Mouse (Mus musculus) heart, postnatal 0 days (tissue): Measurements from ENCODE around the gene Oxsr1. TPM values are rescaled to one million over a fixed set of nuclear protein-coding genes. Genes with fewer than 3 reads are reported as not detected.
A peak's percentile ranks its signal among the peaks of the same experiment; 100 is the strongest.

Source experiments
- ATAC-seq: fragments of 200-750 bp; cut with Nextera tagmentation; 2 replicates; pipeline ENCODE4 v1.8.0; 2017; ENCODE audit warnings: low read depth, moderate number of reproducible peaks, moderate library complexity; ENCODE audit not compliant: insufficient read depth
- DNase-seq: peaks from one replicate; pipeline ENCODE4 v3.0.0-alpha.2; 2016; ENCODE audit warnings: low spot score
- H3K27ac ChIP-seq: fragments of 300-500 bp; sonication (generic); 2 replicates; pipeline ENCODE4 v1.5.1; 2014; ENCODE audit warnings: low read depth, mild to moderate bottlenecking
- H3K27me3 ChIP-seq: fragments of 300-500 bp; sonication (generic); 2 replicates; pipeline ENCODE4 v1.6.1; 2014; ENCODE audit warnings: low read length, mixed read lengths; ENCODE audit not compliant: control insufficient read depth, insufficient read depth
- H3K36me3 ChIP-seq: fragments of 300-500 bp; sonication (generic); replicated peaks from 2 replicates; pipeline ENCODE4 v1.6.1; 2014; ENCODE audit warnings: low read length, mixed read lengths; ENCODE audit not compliant: control insufficient read depth, insufficient read depth
- H3K4me1 ChIP-seq: fragments of 300-500 bp; sonication (generic); 2 replicates; pipeline ENCODE4 v1.6.1; 2014; ENCODE audit warnings: antibody characterized with exemption; ENCODE audit not compliant: control insufficient read depth, insufficient read depth
- H3K4me2 ChIP-seq: fragments of 300-500 bp; sonication (generic); 2 replicates; pipeline ENCODE4 v1.6.1; 2014; ENCODE audit warnings: low read depth, mild to moderate bottlenecking, low read length, moderate library complexity
- H3K4me3 ChIP-seq: fragments of 300-500 bp; sonication (generic); 2 replicates; pipeline ENCODE4 v1.5.1; 2014; ENCODE audit warnings: low read depth, low read length
- H3K9ac ChIP-seq: fragments of 300-500 bp; sonication (generic); replicated peaks from 2 replicates; pipeline ENCODE4 v1.6.1; 2014; ENCODE audit warnings: low read depth, low read length, mixed read lengths
- H3K9me3 ChIP-seq: fragments of 300-500 bp; sonication (generic); replicated peaks from 2 replicates; pipeline ENCODE4 v1.6.1; 2016; ENCODE audit warnings: low read length; ENCODE audit not compliant: control insufficient read depth
- CTCF ChIP-seq: IDR thresholded peaks from 2 replicates; pipeline ENCODE4 v1.5.1; 2016; ENCODE audit warnings: antibody characterized with exemption, control low read depth, low read depth
- EP300 ChIP-seq: IDR thresholded peaks from 2 replicates; pipeline ENCODE4 v1.6.1; 2016; ENCODE audit warnings: antibody characterized with exemption, low read depth
- WGBS: fragments of 180-500 bp; shearing (Covaris S2); extraction: QIAGEN DNeasy Blood & Tissue Kit; methylation state at CpG from one replicate; pipeline ENCODE4 v1.1.7; 2014; 5-methylcytosine and 5-hydroxymethylcytosine counted together
- polyA plus RNA-seq: library from polyadenylated mRNA; unstranded; fragments of >200 nt; fragmentation: Nextera tagmentation; extraction: Ambion mirVana; gene quantifications from 2 replicates; pipeline ENCODE4 v1.2.1, GENCODE M21; 2015
- total RNA-seq: library from RNA; depleted of rRNA; stranded (reverse); fragments of >200 nt; gene quantifications from 2 replicates; pipeline ENCODE4 v1.2.3, GENCODE M21; 2014; ENCODE audit warnings: low replicate concordance

The Oxsr1 gene
- total and polyA plus RNA-seq, 2 experiments from 2014 or later, result 6.7 to 28.1 TPM

- 31% methylated on average over 4 of the region's 4 CpGs for WGBS
- Histone ChIP-seq H3K4me2 (no peak overlapping the region), H3K9ac (no peak overlapping the region), H3K4me3 (no peak overlapping the region), H3K9me3 (no peaks in the 10 kb centered on the region), H3K27me3 (no peaks in the 10 kb centered on the region), H3K27ac (no peak overlapping the region), H3K4me1 (no peaks in the 10 kb centered on the region), H3K36me3 (peaks cover 33% of the 10 kb centered on the region)
- peak; percentile 84 for TF ChIP-seq CTCF
- TF ChIP-seq EP300, result no peak
- DNase-seq (peak; percentile 63), ATAC-seq (peak; percentile 87)
Measured at GRCm38 (mm10) chr9:119352060-119352459, 29.8 kb upstream of the Oxsr1 start.

GRCm38 (mm10) chr9:119350947-119351705, 28.9 kb upstream of the Oxsr1 start:
- no peaks in the 10 kb centered on the region for H3K9me3 ChIP-seq
- ATAC-seq (no peak), DNase-seq (no peak)
- H3K27me3 ChIP-seq, result no peaks in the 10 kb centered on the region
- no peak overlapping the region for H3K27ac ChIP-seq
- TF ChIP-seq CTCF (no peak), EP300 (no peak)
- H3K9ac ChIP-seq, result no peak overlapping the region
- H3K4me1 ChIP-seq, result no peaks in the 10 kb centered on the region
- WGBS, result 86% methylated on average over 10 of the region's 10 CpGs
- H3K4me2 ChIP-seq, result no peak overlapping the region
- no peak overlapping the region for H3K4me3 ChIP-seq
- H3K36me3 ChIP-seq, result peaks cover 40% of the 10 kb centered on the region

GRCm38 (mm10) chr9:119350531-119350930, 28.3 kb upstream of the Oxsr1 start:
- no peak overlapping the region for H3K4me2 ChIP-seq
- no peak overlapping the region for H3K9ac ChIP-seq
- H3K9me3 ChIP-seq, result no peaks in the 10 kb centered on the region
- WGBS, result 81% methylated on average over 3 of the region's 3 CpGs
- ATAC-seq, result no peak
- no peaks in the 10 kb centered on the region for H3K27me3 ChIP-seq
- H3K27ac ChIP-seq, result no peak overlapping the region
- DNase-seq, result no peak
- H3K4me1 ChIP-seq, result no peaks in the 10 kb centered on the region
- peaks cover 46% of the 10 kb centered on the region for H3K36me3 ChIP-seq
- no peak for TF ChIP-seq EP300
- no peak for TF ChIP-seq CTCF
- no peak overlapping the region for H3K4me3 ChIP-seq

- Histone ChIP-seq H3K36me3 (peaks cover 69% of the 10 kb centered on the region), H3K4me3 (no peak overlapping the region), H3K4me2 (no peak overlapping the region), H3K4me1 (peaks cover 5% of the 10 kb centered on the region), H3K27me3 (no peaks in the 10 kb centered on the region), H3K9me3 (no peaks in the 10 kb centered on the region), H3K27ac (no peak overlapping the region), H3K9ac (no peak overlapping the region)
- ATAC-seq (no peak), DNase-seq (no peak)
- no peak for TF ChIP-seq CTCF
- no peak for TF ChIP-seq EP300
- 73% methylated on average over 8 of the region's 8 CpGs for WGBS
Measured at GRCm38 (mm10) chr9:119346376-119346775, 24.1 kb upstream of the Oxsr1 start.

- DNase-seq (no peak), ATAC-seq (no peak)
- Histone ChIP-seq H3K36me3 (peaks cover 46% of the 10 kb centered on the region), H3K9me3 (no peaks in the 10 kb centered on the region), H3K27me3 (no peaks in the 10 kb centered on the region), H3K9ac (no peak overlapping the region), H3K4me1 (peaks cover 14% of the 10 kb centered on the region), H3K4me3 (no peak overlapping the region), H3K27ac (no peak overlapping the region), H3K4me2 (no peak overlapping the region)
- 84% methylated on average over 7 of the region's 7 CpGs for WGBS
- no peak for TF ChIP-seq EP300
- no peak for TF ChIP-seq CTCF
Measured at GRCm38 (mm10) chr9:119342728-119343127, 20.5 kb upstream of the Oxsr1 start.
